Comparison of ENCODE assay signal across 8 mouse cellular contexts in the genomic region with DNA sequence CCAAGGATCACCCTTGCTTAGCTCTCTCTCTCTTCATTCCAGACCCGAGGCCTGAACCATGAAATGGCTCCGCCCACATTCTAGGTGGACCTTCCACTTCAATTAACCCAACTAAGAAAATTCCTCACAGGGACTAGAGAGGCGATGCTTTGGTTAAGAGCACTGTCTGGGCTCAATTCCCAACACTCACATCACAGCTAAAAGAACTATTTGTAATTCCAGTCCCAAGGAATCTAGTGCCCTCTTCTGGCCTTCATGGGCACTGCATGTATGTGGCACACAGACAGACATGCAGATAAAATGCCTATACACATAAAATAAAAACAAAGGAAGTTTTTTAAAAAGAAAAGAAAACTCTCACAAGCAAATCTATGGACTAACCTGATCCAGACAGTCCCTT. TPM values are rescaled to one million over a fixed set of nuclear protein-coding genes. Genes with fewer than 3 reads are reported as not detected.
DNase-seq lines count a peak whose midpoint lies in the region; ATAC-seq and TF ChIP-seq lines count a peak whose summit lies in the region.

No protein-coding gene starts in this region.

- 0 out of 2 replicates have a peak, but pooled peaks have one; percentile 20 for ATAC-seq in forebrain, embryonic 12.5 days (ENCODE audit: low FRiP score)
- peak; percentile 34; the same call in 1 of the 2 replicates for ATAC-seq in hindbrain, embryonic 16.5 days
- ATAC-seq in erythroid progenitor cell, adult 5-6 weeks (replicated peaks; ENCODE audit: low FRiP score, poor library complexity, severe bottlenecking) = no peak

- TF ChIP-seq CTCF in thymus, adult 2 months (IDR thresholded peaks at IDR 0.05; ENCODE audit: borderline replicate concordance, control insufficient read depth, extremely low read depth, insufficient read depth, low read length, poor library complexity) = no peak

- H3K9me3 ChIP-seq in forebrain, embryonic 12.5 days = no peaks in the 10 kb centered on the region
- no peaks in the 10 kb centered on the region for H3K9me3 ChIP-seq in hindbrain, embryonic 16.5 days (ENCODE audit: control insufficient read depth, low read length)

- intact Hi-C loops in left cerebral cortex, postnatal 36 days (cut with DNase I) = loop anchor here (1.0 to 5.0 kb wide), 2 partner anchors 158 to 214 kb away; no protein-coding TSS in a partner anchor

- H3K4me1 ChIP-seq in thymus, adult 2 months (replicated peaks; ENCODE audit: control insufficient read depth, insufficient read depth, low read length) = no peaks in the 10 kb centered on the region
- no peaks in the 10 kb centered on the region for H3K4me1 ChIP-seq in forebrain, embryonic 12.5 days
- H3K4me1 ChIP-seq in hindbrain, embryonic 16.5 days (ENCODE audit: control insufficient read depth, insufficient read depth, low read depth, low read length) = no peaks in the 10 kb centered on the region

- H3K27ac ChIP-seq in thymus, adult 2 months (ENCODE audit: control insufficient read depth, insufficient read depth, low read length) = no peak overlapping the region
- H3K27ac ChIP-seq in forebrain, embryonic 12.5 days = no peak overlapping the region
- no peak overlapping the region for H3K27ac ChIP-seq in hindbrain, embryonic 16.5 days (ENCODE audit: low read depth, low read length)

- H3K4me2 ChIP-seq in forebrain, embryonic 12.5 days = no peak overlapping the region
- no peak overlapping the region for H3K4me2 ChIP-seq in hindbrain, embryonic 16.5 days (ENCODE audit: low read length)

- TF ChIP-seq POLR2A in thymus, adult 2 months (IDR thresholded peaks at IDR 0.05; ENCODE audit: control insufficient read depth, extremely low read depth, insufficient read depth, low read length, poor library complexity) = no peak

- H3K27me3 ChIP-seq in thymus, adult 2 months (ENCODE audit: control insufficient read depth, insufficient read depth, low read length) = no peaks in the 10 kb centered on the region
- peaks cover 10% of the 10 kb centered on the region; the same call in 1 of the 2 replicates for H3K27me3 ChIP-seq in forebrain, embryonic 12.5 days
- no peaks in the 10 kb centered on the region for H3K27me3 ChIP-seq in hindbrain, embryonic 16.5 days (replicated peaks; ENCODE audit: control insufficient read depth, insufficient read depth, low read length)

- no peaks in the 10 kb centered on the region for H3K36me3 ChIP-seq in thymus, adult 2 months (ENCODE audit: control insufficient read depth, insufficient read depth, low read length)
- H3K36me3 ChIP-seq in forebrain, embryonic 12.5 days (replicated peaks) = no peaks in the 10 kb centered on the region
- H3K36me3 ChIP-seq in hindbrain, embryonic 16.5 days (ENCODE audit: control insufficient read depth, insufficient read depth, low read length) = no peaks in the 10 kb centered on the region

- peak; percentile 48 for DNase-seq in thymus, adult 2 months
- no peak for DNase-seq in thymus, adult 18-20 months
- peak; percentile 91 for DNase-seq in brain, adult 2 months (ENCODE audit: low read depth, low spot score)
- DNase-seq in left cerebral cortex, postnatal 36 days (ENCODE audit: low spot score in 2 of 2) = peak; percentile 69 to 79
- DNase-seq in ovary, postnatal 36 days (ENCODE audit: low spot score) = peak; percentile 41

- no peak overlapping the region for H3K4me3 ChIP-seq in thymus, adult 2 months (ENCODE audit: control insufficient read depth, insufficient read depth, low read length)
- no peak overlapping the region for H3K4me3 ChIP-seq in forebrain, embryonic 12.5 days (replicated peaks)
- H3K4me3 ChIP-seq in hindbrain, embryonic 16.5 days (ENCODE audit: low read length) = no peak overlapping the region

- no peak overlapping the region for H3K9ac ChIP-seq in forebrain, embryonic 12.5 days
- H3K9ac ChIP-seq in hindbrain, embryonic 16.5 days (ENCODE audit: low read depth, low read length) = no peak overlapping the region

- 49% methylated on average over 3 of the region's 3 CpGs for WGBS in thymus, adult 2 months
- WGBS in forebrain, embryonic 12.5 days = 27% methylated on average over 3 of the region's 3 CpGs
- WGBS in hindbrain, embryonic 16.5 days = 19% methylated on average over 3 of the region's 3 CpGs

RNA-seq across cellular contexts. Expression of gene Adgra1, which starts 27.4 kb away (rescaled TPM):
- polyA plus RNA-seq in thymus, adult 2 months (2012; rRNA removed) = 0.08 and 0.10 TPM in 2 replicates
- 5.8 and 7.6 TPM in 2 replicates for polyA plus RNA-seq in forebrain, embryonic 12.5 days (2016; fragmentation: Nextera tagmentation; extraction: Ambion mirVana)
- 27.2 and 30.7 TPM in 2 replicates for polyA plus RNA-seq in hindbrain, embryonic 16.5 days (2015; fragmentation: Nextera tagmentation; extraction: Ambion mirVana)
- 10 to 100 TPM; 57.5 to 67.0 TPM for total RNA-seq in left cerebral cortex, postnatal 36 days (2021)
- total RNA-seq in erythroid progenitor cell, adult 5-6 weeks (2015; ENCODE audit: low replicate concordance) = not detected in 2 replicates
- total RNA-seq in erythroid progenitor cell, adult 5-6 weeks (2017; ENCODE audit: low replicate concordance) = not detected in 2 replicates

RNA-seq across cellular contexts. Expression of gene Kndc1, which starts 33.1 kb away (rescaled TPM):
- polyA plus RNA-seq in thymus, adult 2 months (2012; rRNA removed) = 3.6 and 4.8 TPM in 2 replicates
- polyA plus RNA-seq in forebrain, embryonic 12.5 days (2016; fragmentation: Nextera tagmentation; extraction: Ambion mirVana) = 1.2 and 1.3 TPM in 2 replicates
- polyA plus RNA-seq in hindbrain, embryonic 16.5 days (2015; fragmentation: Nextera tagmentation; extraction: Ambion mirVana) = 16.5 and 19.0 TPM in 2 replicates
- total RNA-seq in left cerebral cortex, postnatal 36 days (2021) = 10 to 100 TPM; 70.1 to 70.2 TPM
- not detected in 2 replicates for total RNA-seq in erythroid progenitor cell, adult 5-6 weeks (2015; ENCODE audit: low replicate concordance)
- total RNA-seq in erythroid progenitor cell, adult 5-6 weeks (2017; ENCODE audit: low replicate concordance) = not detected in 2 replicates

Comparison
In these comparisons a context has a peak if more than half of its experiments do, and no peak if none do; other contexts are left out.
1. DNase-seq: peak in thymus, adult 2 months (single experiment), brain, adult 2 months (single experiment), left cerebral cortex, postnatal 36 days (2 of 2) and ovary, postnatal 36 days (single experiment); none in thymus, adult 18-20 months (0 of 2).